Mouse (Mus musculus) adipocyte (in vitro differentiated cells): ENCODE results near the gene Gpr68.

Source experiments
- DNase-seq: peaks from one replicate; pipeline ENCODE4 v3.0.0-alpha.2; 2016; ENCODE audit warnings: low spot score

Gene Gpr68

GRCm38 (mm10) chr12:100871841-100872240, 36.2 kb downstream of the Gpr68 start:
- DNase-seq, result no peak

GRCm38 (mm10) chr12:100871234-100871633, 36.8 kb downstream of the Gpr68 start:
- no peak for DNase-seq

GRCm38 (mm10) chr12:100868049-100868622, 39.9 kb downstream of the Gpr68 start:
- DNase-seq, result no peak

GRCm38 (mm10) chr12:100867097-100867496, 40.9 kb downstream of the Gpr68 start:
- no peak for DNase-seq

GRCm38 (mm10) chr12:100865509-100866078, 42.4 kb downstream of the Gpr68 start:
- DNase-seq, result no peak

GRCm38 (mm10) chr12:100865072-100865471, 42.9 kb downstream of the Gpr68 start:
- no peak for DNase-seq

- DNase-seq, result no peak
Measured at GRCm38 (mm10) chr12:100862856-100863446, 45.0 kb downstream of the Gpr68 start.

- no peak for DNase-seq
Measured at GRCm38 (mm10) chr12:100862272-100862671, 45.7 kb downstream of the Gpr68 start.

- no peak for DNase-seq
Measured at GRCm38 (mm10) chr12:100857791-100858190, 50.2 kb downstream of the Gpr68 start.

- DNase-seq, result no peak
Measured at GRCm38 (mm10) chr12:100856337-100856736, 51.7 kb downstream of the Gpr68 start.

- DNase-seq, result no peak
Measured at GRCm38 (mm10) chr12:100852370-100852769, 55.6 kb downstream of the Gpr68 start.

- DNase-seq, result peak; percentile 63
Measured at GRCm38 (mm10) chr12:100849421-100850138, 58.4 kb downstream of the Gpr68 start.

GRCm38 (mm10) chr12:100847437-100848080, 60.4 kb downstream of the Gpr68 start:
- no peak for DNase-seq

GRCm38 (mm10) chr12:100846566-100846965, 61.4 kb downstream of the Gpr68 start:
- DNase-seq, result no peak

GRCm38 (mm10) chr12:100845829-100846228, 62.2 kb downstream of the Gpr68 start:
- no peak for DNase-seq

- DNase-seq, result no peak
Measured at GRCm38 (mm10) chr12:100844546-100844945, 63.5 kb downstream of the Gpr68 start.

- no peak for DNase-seq
Measured at GRCm38 (mm10) chr12:100843171-100843570, 64.8 kb downstream of the Gpr68 start.

GRCm38 (mm10) chr12:100841211-100841792, 66.7 kb downstream of the Gpr68 start:
- peak; percentile 86 for DNase-seq

- DNase-seq, result no peak
Measured at GRCm38 (mm10) chr12:100839926-100840325, 68.1 kb downstream of the Gpr68 start.

- DNase-seq, result no peak
Measured at GRCm38 (mm10) chr12:100839079-100839600, 68.9 kb downstream of the Gpr68 start.

- DNase-seq, result no peak
Measured at GRCm38 (mm10) chr12:100837208-100837607, 70.8 kb downstream of the Gpr68 start.
